In genomic region chr17:31070403-31071185, GRCm38 (mm10) we compare ENCODE assay signal across 12 mouse cellular contexts. TPM values are rescaled to one million over a fixed set of nuclear protein-coding genes. Genes with fewer than 3 reads are reported as not detected.
DNase-seq lines count a peak whose midpoint lies in the region; ATAC-seq and TF ChIP-seq lines count a peak whose summit lies in the region.
"Had no signal": no experiment of that assay in that cellular context is flagged by ENCODE, and none has a peak within 500 bp of the region (broad histone marks: within the 10 kb centered on the region; RNA-seq: fewer than 3 reads in every experiment).

No protein-coding gene starts in this region.

- peaks cover 41% of the 10 kb centered on the region for H3K4me1 ChIP-seq in cerebellum, adult 2 months (ENCODE audit: control insufficient read depth, insufficient read depth, low read length)
- H3K4me1 ChIP-seq in neural tube, embryonic 13.5 days (replicated peaks) = peaks cover 80% of the 10 kb centered on the region
- H3K4me1 ChIP-seq in limb, embryonic 13.5 days = peaks cover 65% of the 10 kb centered on the region
- H3K4me1 ChIP-seq in olfactory bulb, adult 2 months (ENCODE audit: control insufficient read depth, insufficient read depth, low read length) = peaks cover 58% of the 10 kb centered on the region

- H3K36me3 ChIP-seq in neural tube, embryonic 13.5 days = peaks cover 15% of the 10 kb centered on the region
- no peaks in the 10 kb centered on the region for H3K36me3 ChIP-seq in limb, embryonic 13.5 days
- H3K36me3 ChIP-seq: stomach, embryonic 15.5 days had no signal

- no peaks in the 10 kb centered on the region for H3K27me3 ChIP-seq in cerebellum, adult 2 months (ENCODE audit: control insufficient read depth, insufficient read depth, low read length)
- H3K27me3 ChIP-seq in neural tube, embryonic 13.5 days = no peaks in the 10 kb centered on the region
- no peaks in the 10 kb centered on the region for H3K27me3 ChIP-seq in limb, embryonic 13.5 days
- H3K27me3 ChIP-seq: stomach, embryonic 15.5 days had no signal

- peak overlapping the region; percentile 76 for H3K27ac ChIP-seq in cerebellum, adult 2 months (ENCODE audit: insufficient read depth, low read length)
- peak overlapping the region; percentile 6; the same call in 1 of the 2 replicates for H3K27ac ChIP-seq in neural tube, embryonic 13.5 days (replicated peaks)
- H3K27ac ChIP-seq in limb, embryonic 13.5 days = peak overlapping the region; percentile 61; the same call in 1 of the 2 replicates
- H3K27ac ChIP-seq in olfactory bulb, adult 2 months (ENCODE audit: insufficient read depth, low read depth, low read length) = 0 out of 2 replicates have a peak overlapping the region, but pooled peaks have one; percentile 85
- H3K27ac ChIP-seq: stomach, embryonic 15.5 days had no signal

- H3K4me3 ChIP-seq in cerebellum, adult 2 months (replicated peaks; ENCODE audit: insufficient read depth, low read depth, low read length) = no peak overlapping the region
- no peak overlapping the region for H3K4me3 ChIP-seq in neural tube, embryonic 13.5 days
- H3K4me3 ChIP-seq in limb, embryonic 13.5 days = no peak overlapping the region
- H3K4me3 ChIP-seq in olfactory bulb, adult 2 months (ENCODE audit: insufficient read depth, low read depth, low read length) = no peak overlapping the region
- H3K4me3 ChIP-seq: myocyte; stomach, embryonic 15.5 days had no signal

- DNase-seq in cerebellum, adult 2 months = peak in 1 of 2 experiments; percentile 14
- no peak for DNase-seq in cerebellum, adult 9-10 months
- DNase-seq in neural tube, embryonic 10.5 days (ENCODE audit: extremely low spot score, low spot score) = no peak
- no peak for DNase-seq in adrenal gland, adult 2 months
- DNase-seq in left cerebral cortex, adult 11 months (ENCODE audit: low spot score) = no peak
- DNase-seq: gastrocnemius, postnatal 10 days had no signal

- no peak for TF ChIP-seq CTCF in cerebellum, adult 2 months (IDR thresholded peaks at IDR 0.05; ENCODE audit: borderline replicate concordance, insufficient read depth, low read depth, low read length)
- no peak for TF ChIP-seq CTCF in olfactory bulb, adult 2 months (IDR thresholded peaks at IDR 0.05; ENCODE audit: insufficient read depth, low read depth, low read length)

- WGBS in cerebellum, adult 2 months = 38% methylated on average over 6 of the region's 6 CpGs
- 59% methylated on average over 6 of the region's 6 CpGs for WGBS in neural tube, embryonic 13.5 days
- WGBS in limb, embryonic 13.5 days = 40% methylated on average over 6 of the region's 6 CpGs
- 61% methylated on average over 6 of the region's 6 CpGs for WGBS in olfactory bulb, adult 2 months

- no peak for TF ChIP-seq POLR2A in cerebellum, adult 2 months (IDR thresholded peaks at IDR 0.05; ENCODE audit: borderline replicate concordance, insufficient read depth, low read length)
- no peak for TF ChIP-seq POLR2A in olfactory bulb, adult 2 months (IDR thresholded peaks at IDR 0.05; ENCODE audit: insufficient read depth, low read depth, low read length)

- no peaks in the 10 kb centered on the region for H3K9me3 ChIP-seq in neural tube, embryonic 13.5 days
- no peaks in the 10 kb centered on the region for H3K9me3 ChIP-seq in limb, embryonic 13.5 days
- H3K9me3 ChIP-seq: stomach, embryonic 15.5 days had no signal

- no peak overlapping the region for H3K9ac ChIP-seq in neural tube, embryonic 13.5 days
- no peak overlapping the region for H3K9ac ChIP-seq in limb, embryonic 13.5 days
- H3K9ac ChIP-seq: stomach, embryonic 15.5 days had no signal

- H3K4me2 ChIP-seq in neural tube, embryonic 13.5 days = no peak overlapping the region
- H3K4me2 ChIP-seq in limb, embryonic 13.5 days (replicated peaks) = no peak overlapping the region
- H3K4me2 ChIP-seq: stomach, embryonic 15.5 days had no signal

- ATAC-seq in neural tube, embryonic 13.5 days (ENCODE audit: low read depth) = no peak
- no peak for ATAC-seq in limb, embryonic 13.5 days (ENCODE audit: low FRiP score, low read depth)

RNA-seq across cellular contexts. Expression of gene Abcg1, which starts 13.1 kb away (rescaled TPM):
- polyA plus RNA-seq in cerebellum, adult 2 months (2012; rRNA removed) = 41.4 and 42.8 TPM in 2 replicates
- polyA plus RNA-seq in neural tube, embryonic 13.5 days (2015; fragmentation: Nextera tagmentation; extraction: Ambion mirVana) = 16.5 and 16.7 TPM in 2 replicates
- polyA plus RNA-seq in limb, embryonic 13.5 days (2015; fragmentation: Nextera tagmentation; extraction: Ambion mirVana) = 9.0 and 9.2 TPM in 2 replicates
- polyA plus RNA-seq in olfactory bulb, adult 2 months (2012; ENCODE audit: insufficient read depth, insufficient read length, low replicate concordance, missing spikeins) = not detected in 2 replicates
- 10 to 100 TPM in 1 of 2 experiments, 1 to 10 TPM in 1; 5.2 to 18.6 TPM for total RNA-seq in adrenal gland, adult 2 months (2021)
- 7.9 and 8.2 TPM in 2 replicates for polyA plus RNA-seq in adrenal gland, adult 2 months (2012; rRNA removed)

RNA-seq across cellular contexts. Expression of gene Tff3, which starts 58.9 kb away (rescaled TPM):
- 0.77 and 1.2 TPM in 2 replicates for polyA plus RNA-seq in cerebellum, adult 2 months (2012; rRNA removed)
- 2.8 and 3.0 TPM in 2 replicates for polyA plus RNA-seq in neural tube, embryonic 13.5 days (2015; fragmentation: Nextera tagmentation; extraction: Ambion mirVana)
- polyA plus RNA-seq in limb, embryonic 13.5 days (2015; fragmentation: Nextera tagmentation; extraction: Ambion mirVana) = 0.59 TPM in 1 of 2 replicates, not detected in the other
- not detected in 2 replicates for polyA plus RNA-seq in olfactory bulb, adult 2 months (2012; ENCODE audit: insufficient read depth, insufficient read length, low replicate concordance, missing spikeins)
- not detected for total RNA-seq in adrenal gland, adult 2 months (2021)
- 0.44 and 0.48 TPM in 2 replicates for polyA plus RNA-seq in adrenal gland, adult 2 months (2012; rRNA removed)
- total RNA-seq: gastrocnemius, postnatal 10 days; layer of hippocampus, postnatal 10 days had no signal
- polyA plus RNA-seq: myocyte had no signal

Comparison
In these comparisons a context has a peak if more than half of its experiments do, and no peak if none do; other contexts are left out.
1. H3K27ac ChIP-seq: peak in every context shown above with its lines; median percentile 85 in olfactory bulb, adult 2 months; 76 in cerebellum, adult 2 months; 61 in limb, embryonic 13.5 days; 6 in neural tube, embryonic 13.5 days.